Comparison of ENCODE assay signal across 13 mouse cellular contexts in genomic region chr1:162001328-162001727, GRCm38 (mm10). TPM values are rescaled to one million over a fixed set of nuclear protein-coding genes. Genes with fewer than 3 reads are reported as not detected.
A peak's percentile ranks its signal among the peaks of the same experiment; 100 is the strongest.
DNase-seq lines count a peak whose midpoint lies in the region; ATAC-seq lines count a peak whose summit lies in the region.
"Had no signal": no experiment of that assay in that cellular context is flagged by ENCODE, and none has a peak within 500 bp of the region (broad histone marks: within the 10 kb centered on the region; RNA-seq: fewer than 3 reads in every experiment).

No protein-coding gene starts in this region.

- H3K4me3 ChIP-seq in forebrain, embryonic 10.5 days: no peak overlapping the region
- no peak overlapping the region for H3K4me3 ChIP-seq in forebrain, embryonic 15.5 days
- no peak overlapping the region for H3K4me3 ChIP-seq in lung, embryonic 15.5 days
- no peak overlapping the region for H3K4me3 ChIP-seq in heart, embryonic 10.5 days
- H3K4me3 ChIP-seq: hindbrain, embryonic 15.5 days; liver, embryonic 15.5 days had no signal

- H3K36me3 ChIP-seq in forebrain, embryonic 10.5 days (replicated peaks): no peaks in the 10 kb centered on the region
- H3K36me3 ChIP-seq in forebrain, embryonic 15.5 days: no peaks in the 10 kb centered on the region
- no peaks in the 10 kb centered on the region for H3K36me3 ChIP-seq in lung, embryonic 15.5 days
- H3K36me3 ChIP-seq in heart, embryonic 10.5 days: no peaks in the 10 kb centered on the region
- H3K36me3 ChIP-seq: G1E; hindbrain, embryonic 15.5 days; liver, embryonic 15.5 days had no signal

- peaks cover 57% of the 10 kb centered on the region for H3K4me1 ChIP-seq in forebrain, embryonic 10.5 days
- peaks cover 24% of the 10 kb centered on the region for H3K4me1 ChIP-seq in forebrain, embryonic 15.5 days
- peaks cover 51% of the 10 kb centered on the region for H3K4me1 ChIP-seq in lung, embryonic 15.5 days
- peaks cover 40% of the 10 kb centered on the region for H3K4me1 ChIP-seq in heart, embryonic 10.5 days

- no peaks in the 10 kb centered on the region for H3K27me3 ChIP-seq in forebrain, embryonic 10.5 days (ENCODE audit: poor library complexity, severe bottlenecking)
- no peaks in the 10 kb centered on the region for H3K27me3 ChIP-seq in forebrain, embryonic 15.5 days
- H3K27me3 ChIP-seq in lung, embryonic 15.5 days: no peaks in the 10 kb centered on the region
- H3K27me3 ChIP-seq in heart, embryonic 10.5 days (ENCODE audit: insufficient read depth, poor library complexity, severe bottlenecking): no peaks in the 10 kb centered on the region
- H3K27me3 ChIP-seq: hindbrain, embryonic 15.5 days; liver, embryonic 15.5 days had no signal

- ATAC-seq in forebrain, embryonic 15.5 days (replicated peaks): no peak
- ATAC-seq in lung, embryonic 15.5 days (ENCODE audit: borderline replicate concordance, extremely low read depth, low FRiP score, low TSS enrichment): no peak
- ATAC-seq: forebrain, embryonic 14.5 days; midbrain, embryonic 16.5 days had no signal

- DNase-seq in forebrain, embryonic 10.5 days (ENCODE audit: extremely low spot score, low spot score): no peak
- DNase-seq in lung, postnatal 36 days: no peak
- DNase-seq in heart, embryonic 10.5 days (ENCODE audit: low spot score): no peak
- peak; percentile 32 for DNase-seq in skeletal muscle tissue, adult 2 months (ENCODE audit: low read depth, low spot score)
- DNase-seq in embryo, embryonic 11 days: no peak
- no peak for DNase-seq in spleen, adult 18-20 months

- 84% methylated on average over 8 of the region's 8 CpGs for WGBS in forebrain, embryonic 10.5 days
- WGBS in forebrain, embryonic 15.5 days: 74% methylated on average over 8 of the region's 8 CpGs
- WGBS in lung, embryonic 15.5 days: 70% methylated on average over 8 of the region's 8 CpGs
- WGBS in heart, embryonic 10.5 days: 87% methylated on average over 8 of the region's 8 CpGs

- no peak overlapping the region for H3K9ac ChIP-seq in forebrain, embryonic 15.5 days (replicated peaks)
- H3K9ac ChIP-seq in lung, embryonic 15.5 days: no peak overlapping the region
- H3K9ac ChIP-seq: hindbrain, embryonic 15.5 days; liver, embryonic 15.5 days had no signal

- H3K9me3 ChIP-seq in forebrain, embryonic 10.5 days: no peaks in the 10 kb centered on the region
- H3K9me3 ChIP-seq in forebrain, embryonic 15.5 days: no peaks in the 10 kb centered on the region
- no peaks in the 10 kb centered on the region for H3K9me3 ChIP-seq in lung, embryonic 15.5 days
- H3K9me3 ChIP-seq in heart, embryonic 10.5 days: no peaks in the 10 kb centered on the region
- H3K9me3 ChIP-seq: G1E; hindbrain, embryonic 15.5 days; liver, embryonic 15.5 days had no signal

- H3K27ac ChIP-seq in forebrain, embryonic 10.5 days: peak overlapping the region; percentile 62
- H3K27ac ChIP-seq in forebrain, embryonic 15.5 days (replicated peaks): no peak overlapping the region
- H3K27ac ChIP-seq in lung, embryonic 15.5 days: peak overlapping the region; percentile 71
- peak overlapping the region; percentile 22 for H3K27ac ChIP-seq in heart, embryonic 10.5 days
- H3K27ac ChIP-seq: liver, embryonic 15.5 days had no signal

- H3K4me2 ChIP-seq in forebrain, embryonic 15.5 days (replicated peaks): no peak overlapping the region
- H3K4me2 ChIP-seq in lung, embryonic 15.5 days: no peak overlapping the region
- H3K4me2 ChIP-seq: hindbrain, embryonic 15.5 days; liver, embryonic 15.5 days had no signal

RNA-seq across cellular contexts. Expression of gene 4930558K02Rik, which starts 21.9 kb away (rescaled TPM):
- not detected in 2 replicates for polyA plus RNA-seq in forebrain, embryonic 10.5 days (2016; fragmentation: Nextera tagmentation; extraction: Ambion mirVana)
- polyA plus RNA-seq in forebrain, embryonic 15.5 days (2015; fragmentation: Nextera tagmentation; extraction: Ambion mirVana): 0.17 TPM in 1 of 2 replicates, not detected in the other
- not detected in 2 replicates for polyA plus RNA-seq in lung, embryonic 15.5 days (2015; fragmentation: Nextera tagmentation; extraction: Ambion mirVana)
- not detected in 2 replicates for polyA plus RNA-seq in heart, embryonic 10.5 days (2016; fragmentation: Nextera tagmentation; extraction: Ambion mirVana)
- polyA plus RNA-seq: G1E; liver, embryonic 15.5 days had no signal

RNA-seq across cellular contexts. Expression of gene Pigc, which starts 32.3 kb away (rescaled TPM):
- polyA plus RNA-seq in forebrain, embryonic 10.5 days (2016; fragmentation: Nextera tagmentation; extraction: Ambion mirVana): 21.0 and 25.0 TPM in 2 replicates
- polyA plus RNA-seq in forebrain, embryonic 15.5 days (2015; fragmentation: Nextera tagmentation; extraction: Ambion mirVana): 32.7 and 33.3 TPM in 2 replicates
- 35.7 and 36.4 TPM in 2 replicates for polyA plus RNA-seq in lung, embryonic 15.5 days (2015; fragmentation: Nextera tagmentation; extraction: Ambion mirVana)
- polyA plus RNA-seq in heart, embryonic 10.5 days (2016; fragmentation: Nextera tagmentation; extraction: Ambion mirVana): 24.0 and 29.9 TPM in 2 replicates
